Mouse (Mus musculus) intestine, embryonic 16.5 days (tissue): ENCODE data around the gene Itgb4. TPM values are rescaled to one million over a fixed set of nuclear protein-coding genes. Genes with fewer than 3 reads are reported as not detected.
A peak's percentile ranks its signal among the peaks of the same experiment; 100 is the strongest.

Experiments
- ATAC-seq: fragments of 200-750 bp; cut with Nextera tagmentation; 2 replicates; pipeline ENCODE4 v1.8.0; 2017; ENCODE audit warnings: moderate TSS enrichment, moderate library complexity
- H3K27ac ChIP-seq: fragments of 300-500 bp; sonication (generic); 2 replicates; pipeline ENCODE4 v1.5.1; 2014; ENCODE audit warnings: mild to moderate bottlenecking, low read length
- H3K27me3 ChIP-seq: fragments of 300-500 bp; sonication (generic); replicated peaks from 2 replicates; pipeline ENCODE4 v1.6.1; 2014; ENCODE audit warnings: low read length, control low read depth, mixed read lengths; ENCODE audit not compliant: control insufficient read depth, insufficient read depth
- H3K36me3 ChIP-seq: fragments of 300-500 bp; sonication (generic); 2 replicates; pipeline ENCODE4 v1.6.1; 2014; ENCODE audit warnings: low read length, control low read depth; ENCODE audit not compliant: control insufficient read depth, insufficient read depth
- H3K4me1 ChIP-seq: fragments of 300-500 bp; sonication (generic); 2 replicates; pipeline ENCODE4 v1.6.1; 2014; ENCODE audit warnings: low read length, control low read depth, mixed read lengths; ENCODE audit not compliant: control insufficient read depth, insufficient read depth
- H3K4me2 ChIP-seq: fragments of 300-500 bp; sonication (generic); 2 replicates; pipeline ENCODE4 v1.6.1; 2014; ENCODE audit warnings: low read depth, low read length, control low read depth
- H3K4me3 ChIP-seq: fragments of 300-500 bp; sonication (generic); 2 replicates; pipeline ENCODE4 v1.5.1; 2014; ENCODE audit warnings: mild to moderate bottlenecking, low read length
- H3K9ac ChIP-seq: fragments of 300-500 bp; sonication (generic); 2 replicates; pipeline ENCODE4 v1.6.1; 2014; ENCODE audit warnings: low read depth, low read length
- H3K9me3 ChIP-seq: fragments of 300-500 bp; sonication (generic); 2 replicates; pipeline ENCODE4 v1.6.1; 2016; ENCODE audit warnings: low read length, control low read depth; ENCODE audit not compliant: control insufficient read depth
- WGBS: fragments of 180-500 bp; shearing (Covaris S2); extraction: QIAGEN DNeasy Blood & Tissue Kit; methylation state at CpG from one replicate; pipeline ENCODE4 v1.1.7; 2014; 5-methylcytosine and 5-hydroxymethylcytosine counted together
- polyA plus RNA-seq: library from polyadenylated mRNA; unstranded; fragments of >200 nt; fragmentation: Nextera tagmentation; extraction: Ambion mirVana; gene quantifications from 2 replicates; pipeline ENCODE4 v1.2.1, GENCODE M21; 2015

The Itgb4 gene
- polyA plus RNA-seq, 1 experiment from 2014 or later: 11.9 TPM

DNA sequence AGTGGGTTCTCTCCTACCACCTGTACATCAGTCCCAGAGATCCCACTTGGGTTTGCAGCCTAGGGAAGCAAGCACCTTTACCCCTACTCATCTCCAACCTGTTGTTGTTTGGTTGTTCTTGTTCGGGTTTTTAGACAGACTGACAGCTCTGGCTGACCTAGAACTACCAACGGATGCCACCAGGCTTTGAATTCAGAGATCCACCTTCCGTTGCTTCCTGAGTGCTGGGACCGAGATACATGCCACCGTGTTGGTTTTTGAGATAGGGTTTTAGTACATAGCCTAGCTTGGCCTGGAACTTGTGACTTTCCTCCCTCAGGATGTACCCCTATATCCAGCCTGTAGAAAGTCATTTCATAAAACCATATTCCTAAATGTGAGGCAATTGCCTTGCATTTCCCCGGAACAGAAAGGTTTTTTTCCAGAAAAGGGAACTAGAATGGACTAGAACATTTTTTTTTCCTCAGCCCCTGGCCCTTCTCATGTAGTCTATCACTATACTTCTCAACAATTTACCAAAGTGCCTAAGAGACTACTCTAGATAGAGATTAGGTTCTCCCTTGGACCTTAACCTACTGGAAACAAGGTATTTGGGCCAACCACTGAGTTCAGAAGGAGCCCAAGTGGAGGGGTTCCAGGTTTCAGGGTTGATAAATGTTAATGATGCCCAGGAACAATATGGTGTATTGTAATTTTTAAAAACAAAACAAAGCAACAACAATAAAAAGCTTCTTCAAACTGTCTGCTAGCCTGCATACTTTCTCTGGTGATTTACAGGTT is 54.8 kb downstream of the Itgb4 start:
- H3K9ac ChIP-seq: peak overlapping the region; percentile 72

DNA sequence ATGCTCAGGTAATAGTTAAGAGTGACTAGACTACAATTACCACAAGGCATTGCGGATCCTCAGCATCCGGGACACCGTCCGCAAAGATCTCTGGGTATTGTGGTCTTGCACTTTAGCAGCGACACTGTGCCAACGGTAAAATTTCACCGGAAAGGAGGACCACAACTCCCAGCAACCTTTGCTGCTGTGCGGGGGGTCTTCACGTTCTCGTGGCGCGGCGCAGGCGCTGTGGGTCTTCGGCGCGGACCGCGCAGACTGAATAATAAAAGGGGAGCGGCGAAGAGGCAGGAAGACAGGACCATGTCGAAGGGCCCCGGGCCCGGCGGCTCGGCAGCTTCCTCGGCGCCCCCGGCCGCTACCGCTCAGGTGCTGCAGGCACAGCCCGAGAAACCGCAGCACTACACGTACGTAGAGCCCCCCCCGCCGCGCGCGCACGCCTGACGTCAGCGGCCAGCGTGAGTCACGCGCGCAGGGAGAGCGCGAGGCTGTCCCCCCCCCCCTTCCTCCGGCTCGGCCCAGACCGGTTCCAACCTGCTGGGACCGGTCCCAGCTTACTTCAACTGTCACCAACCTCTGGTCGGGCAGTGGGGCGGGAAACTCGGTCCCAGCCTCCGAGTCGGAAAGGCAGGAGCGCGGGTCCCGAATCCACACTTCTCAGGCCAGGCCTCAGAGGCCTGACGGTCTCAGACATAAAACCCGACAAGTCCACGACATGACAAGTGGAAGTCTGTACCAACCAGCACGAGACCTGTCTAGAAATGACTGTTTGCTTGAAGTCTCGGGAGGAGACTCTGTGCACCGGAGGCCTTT is 55.8 kb downstream of the Itgb4 start, which contains the start of gene Unk:
Gene Unk (plus strand): TSS at position 235 of the 810 bp plus-strand sequence.
- Histone ChIP-seq H3K4me1 (peaks cover 9% of the 10 kb centered on the region), H3K36me3 (no peaks in the 10 kb centered on the region), H3K9me3 (no peaks in the 10 kb centered on the region), H3K27me3 (no peaks in the 10 kb centered on the region), H3K9ac (peak within 1 kb of the TSS; percentile 94), H3K4me3 (peak within 1 kb of the TSS; percentile 69), H3K4me2 (peak within 1 kb of the TSS; percentile 74), H3K27ac (peak within 1 kb of the TSS; percentile 100)
- ATAC-seq: peak; percentile 96
- under 1% methylated on average over 67 of the region's 67 CpGs for WGBS

More for the DNA sequence above, 54.8 kb downstream of the Itgb4 start:
- H3K27ac ChIP-seq: no peak overlapping the region; the same call in 1 of the 2 replicates
- H3K4me1 ChIP-seq: peaks cover 9% of the 10 kb centered on the region
- ATAC-seq: no peak
- H3K9me3 ChIP-seq: no peaks in the 10 kb centered on the region
- 80% methylated on average over 6 of the region's 6 CpGs for WGBS
- peak overlapping the region; percentile 69 for H3K4me2 ChIP-seq
- H3K4me3 ChIP-seq: peak overlapping the region; percentile 69
- H3K36me3 ChIP-seq: no peaks in the 10 kb centered on the region
- no peaks in the 10 kb centered on the region for H3K27me3 ChIP-seq

DNA sequence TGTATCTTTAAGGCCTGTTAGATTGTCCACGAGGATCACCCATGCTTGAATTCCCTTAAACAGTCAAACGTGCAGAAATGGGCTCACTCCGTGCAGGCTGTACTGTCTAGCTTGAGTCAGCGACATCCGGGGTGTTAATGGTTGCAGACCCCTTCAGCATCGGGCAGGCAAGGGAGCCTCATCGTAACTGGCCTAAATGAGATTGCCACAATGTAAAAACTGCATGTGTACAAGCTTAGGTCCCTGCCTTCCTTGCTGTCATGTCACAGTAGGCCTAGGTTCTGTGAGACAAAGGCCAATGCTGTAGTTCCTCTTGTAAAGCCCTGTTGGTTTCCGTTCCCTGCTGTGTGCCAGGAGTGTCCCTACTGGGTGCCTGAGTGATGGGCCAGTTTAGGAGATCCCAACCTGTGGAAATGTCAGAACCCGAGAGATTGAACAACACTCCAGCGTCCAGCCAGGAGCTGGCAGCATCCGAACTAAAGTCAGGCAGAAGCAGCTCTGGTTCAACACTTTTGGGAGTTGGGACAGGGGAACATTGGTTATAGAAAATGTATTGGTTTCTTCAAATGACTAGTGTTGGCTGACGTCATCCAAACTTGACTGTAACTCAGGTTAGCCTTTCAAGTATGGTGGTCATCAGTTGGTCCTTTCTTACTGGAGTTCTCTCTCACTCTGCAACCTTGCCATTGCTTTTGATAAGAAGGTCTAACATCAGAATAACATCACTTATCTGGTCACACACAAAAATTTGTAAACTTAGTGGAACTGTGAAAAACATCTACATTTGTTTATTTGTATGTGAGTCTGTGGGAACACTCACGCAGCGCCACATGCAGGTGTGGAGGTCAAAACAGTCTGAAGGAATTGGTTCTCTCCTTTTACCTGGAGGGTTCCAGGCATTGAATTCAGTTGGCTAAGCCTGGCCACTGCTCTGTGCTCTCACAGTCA is 56.7 kb downstream of the Itgb4 start:
- peaks cover 9% of the 10 kb centered on the region for H3K4me1 ChIP-seq
- peak overlapping the region; percentile 100 for H3K27ac ChIP-seq
- no peaks in the 10 kb centered on the region for H3K9me3 ChIP-seq
- peak overlapping the region; percentile 74 for H3K4me2 ChIP-seq
- peak overlapping the region; percentile 69 for H3K4me3 ChIP-seq
- no peaks in the 10 kb centered on the region for H3K27me3 ChIP-seq
- H3K9ac ChIP-seq: peak overlapping the region; percentile 94
- no peaks in the 10 kb centered on the region for H3K36me3 ChIP-seq
- ATAC-seq: peak; percentile 24
- WGBS: 26% methylated on average over 14 of the region's 14 CpGs

DNA sequence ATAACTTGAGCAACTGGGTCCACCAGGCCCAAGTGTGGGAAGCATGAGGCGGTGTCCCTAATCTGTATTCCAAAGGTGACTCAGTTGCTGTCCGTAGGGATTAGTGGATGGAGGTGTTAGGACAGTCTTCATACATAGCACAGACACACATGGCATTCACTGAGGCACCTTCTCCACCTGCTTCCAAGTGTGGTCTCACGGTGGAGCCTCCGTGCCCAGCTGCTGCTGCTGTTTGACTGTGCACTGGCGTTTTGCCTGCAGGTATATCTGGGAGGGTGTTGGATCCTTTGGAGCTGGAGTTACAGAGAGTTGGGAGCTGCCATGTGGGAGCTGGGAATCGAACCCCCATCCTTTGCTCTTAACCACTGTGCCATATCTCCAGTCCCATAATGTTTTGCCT is 60.1 kb downstream of the Itgb4 start:
- H3K4me3 ChIP-seq: no peak overlapping the region
- no peak for ATAC-seq
- no peak overlapping the region for H3K4me2 ChIP-seq
- WGBS: 95% methylated on average over 6 of the region's 6 CpGs
- peaks cover 9% of the 10 kb centered on the region for H3K4me1 ChIP-seq
- H3K27me3 ChIP-seq: no peaks in the 10 kb centered on the region
- no peak overlapping the region for H3K9ac ChIP-seq
- H3K36me3 ChIP-seq: no peaks in the 10 kb centered on the region
- H3K9me3 ChIP-seq: no peaks in the 10 kb centered on the region
- no peak overlapping the region for H3K27ac ChIP-seq

DNA sequence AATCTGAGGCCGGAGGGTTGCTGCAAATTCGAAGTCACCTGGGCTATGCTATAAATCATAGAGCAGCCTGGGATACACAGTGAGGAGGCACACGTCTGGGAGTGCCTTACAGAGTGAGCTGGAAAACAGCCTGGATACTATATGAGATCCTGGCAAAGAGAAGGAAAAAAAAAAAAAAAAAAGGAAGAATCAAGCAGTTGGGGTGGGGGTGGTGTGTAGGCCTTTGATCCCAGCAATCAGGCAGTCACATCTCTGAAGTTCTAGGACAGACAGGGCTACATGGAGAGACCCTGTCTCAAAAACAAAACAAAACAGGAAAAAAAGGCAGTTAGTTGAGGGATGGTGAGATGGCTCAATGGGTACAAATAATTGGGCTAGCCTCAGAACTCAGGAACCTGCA is 62.2 kb downstream of the Itgb4 start:
- Histone ChIP-seq H3K9ac (no peak overlapping the region), H3K9me3 (no peaks in the 10 kb centered on the region), H3K27me3 (no peaks in the 10 kb centered on the region), H3K4me2 (no peak overlapping the region), H3K4me1 (peaks cover 7% of the 10 kb centered on the region), H3K4me3 (no peak overlapping the region), H3K27ac (no peak overlapping the region), H3K36me3 (no peaks in the 10 kb centered on the region)
- no peak for ATAC-seq
- 86% methylated on average over 3 of the region's 3 CpGs for WGBS

DNA sequence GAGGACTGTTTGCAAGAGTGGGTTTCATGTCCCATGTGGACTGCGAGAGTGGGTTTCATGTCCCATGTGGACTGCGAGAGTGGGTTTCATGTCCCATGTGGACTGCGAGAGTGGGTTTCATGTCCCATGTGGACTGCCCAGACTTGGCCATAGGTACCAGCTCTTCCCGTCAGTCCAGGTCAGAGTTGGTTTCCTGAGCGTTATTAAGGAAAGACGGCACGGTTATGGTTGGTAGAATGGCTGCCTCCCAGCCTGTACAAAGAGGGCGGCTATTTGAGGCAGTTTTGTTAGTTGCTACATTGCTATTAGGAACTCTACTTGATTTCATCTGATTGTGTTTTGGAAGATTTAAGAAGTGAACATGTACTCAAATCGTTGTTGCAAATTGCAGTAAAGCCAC is 63.3 kb downstream of the Itgb4 start:
- Histone ChIP-seq H3K4me3 (no peak overlapping the region), H3K9ac (no peak overlapping the region), H3K4me1 (peaks cover under 1% of the 10 kb centered on the region; the same call in 1 of the 2 replicates), H3K27me3 (no peaks in the 10 kb centered on the region), H3K9me3 (no peaks in the 10 kb centered on the region), H3K4me2 (no peak overlapping the region), H3K36me3 (peaks cover 3% of the 10 kb centered on the region; the same call in 1 of the 2 replicates), H3K27ac (no peak overlapping the region)
- WGBS: 90% methylated on average over 9 of the region's 9 CpGs
- ATAC-seq: no peak

DNA sequence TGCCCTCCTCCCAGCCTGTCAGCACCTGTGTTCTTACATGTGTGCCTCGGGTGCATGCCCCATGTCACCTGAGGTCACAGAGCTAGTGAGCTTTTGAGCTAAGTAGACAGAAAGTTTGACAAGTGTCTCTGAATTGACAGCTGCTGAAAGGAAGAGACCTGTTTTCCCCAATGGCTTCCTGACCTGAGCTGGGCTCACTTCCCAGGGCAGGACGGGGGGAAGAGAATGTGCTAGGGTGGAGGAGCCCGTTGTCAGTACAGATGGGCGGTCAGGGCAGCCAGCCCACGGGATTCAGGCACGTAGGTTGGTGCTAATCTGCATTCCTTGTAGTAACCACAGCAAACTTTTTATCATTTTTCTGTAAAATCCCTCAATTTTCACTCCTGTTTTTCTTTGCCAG is 66.1 kb downstream of the Itgb4 start:
- H3K4me1 ChIP-seq: no peaks in the 10 kb centered on the region
- H3K27me3 ChIP-seq: no peaks in the 10 kb centered on the region
- H3K27ac ChIP-seq: no peak overlapping the region
- WGBS: 88% methylated on average over 6 of the region's 6 CpGs
- H3K9ac ChIP-seq: no peak overlapping the region
- H3K4me2 ChIP-seq: no peak overlapping the region
- H3K9me3 ChIP-seq: no peaks in the 10 kb centered on the region
- ATAC-seq: no peak
- no peak overlapping the region for H3K4me3 ChIP-seq
- H3K36me3 ChIP-seq: peaks cover 8% of the 10 kb centered on the region; the same call in 1 of the 2 replicates

DNA sequence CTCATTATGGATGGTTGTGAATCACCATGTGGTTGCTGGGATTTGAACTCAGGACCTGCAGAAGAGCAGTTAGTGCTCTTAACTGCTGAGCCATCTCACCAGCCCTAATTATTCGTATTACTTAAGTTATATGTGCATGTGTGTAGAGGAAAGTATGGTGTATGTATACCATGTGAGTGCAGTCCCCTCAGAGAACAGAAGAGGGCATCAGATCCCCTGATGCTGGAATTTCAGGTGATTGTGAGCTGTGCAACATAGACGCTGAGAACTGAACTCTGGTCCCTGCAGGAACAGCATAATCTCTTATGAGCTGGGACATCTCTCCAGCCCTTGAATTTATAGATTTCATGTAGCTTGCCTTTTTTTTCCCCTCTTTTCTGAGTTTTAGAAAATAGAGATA is 67.3 kb downstream of the Itgb4 start:
- Histone ChIP-seq H3K9ac (no peak overlapping the region), H3K36me3 (peaks cover 10% of the 10 kb centered on the region; the same call in 1 of the 2 replicates)
- WGBS: 99% methylated on average over 2 of the region's 2 CpGs

More for the DNA sequence above, 67.3 kb downstream of the Itgb4 start:
- no peak overlapping the region for H3K4me2 ChIP-seq
- H3K4me1 ChIP-seq: no peaks in the 10 kb centered on the region
- H3K9me3 ChIP-seq: no peaks in the 10 kb centered on the region
- no peak overlapping the region for H3K27ac ChIP-seq
- no peak overlapping the region for H3K4me3 ChIP-seq
- no peak for ATAC-seq
- no peaks in the 10 kb centered on the region for H3K27me3 ChIP-seq
